Mouse (Mus musculus): ENCODE data around the gene Gfral. TPM values are rescaled to one million over a fixed set of nuclear protein-coding genes. Genes with fewer than 3 reads are reported as not detected.

The Gfral gene
- polyA plus RNA-seq, 1 experiment from 2014 or later, result not detected

DNA sequence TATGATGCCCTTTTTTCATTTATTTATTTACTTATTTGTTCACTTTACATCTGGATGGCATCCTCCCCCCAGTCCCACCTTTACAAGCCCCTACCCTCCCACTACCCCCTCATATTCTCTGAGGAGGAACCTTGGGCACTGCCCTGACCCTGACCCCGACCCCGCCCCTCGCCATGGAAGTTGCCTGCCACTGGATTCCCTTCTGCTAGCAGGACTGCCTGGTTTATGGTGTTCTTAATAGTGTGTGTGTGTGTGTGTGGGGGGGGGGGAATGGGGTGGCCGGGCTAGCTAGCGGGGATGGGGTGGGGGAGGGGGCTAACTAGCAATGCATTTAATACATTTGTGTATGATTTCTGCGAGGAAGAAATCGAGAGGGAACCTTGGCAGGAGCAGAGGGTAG lies 21.4 kb upstream of the Gfral start:
- no peak for ATAC-seq (replicated peaks; ENCODE audit: insufficient number of reproducible peaks, low FRiP score, low TSS enrichment)
- H3K36me3 ChIP-seq (ENCODE audit: control insufficient read depth, insufficient read depth, low read length), result no peaks in the 10 kb centered on the region
- no peaks in the 10 kb centered on the region for H3K9me3 ChIP-seq (replicated peaks; ENCODE audit: control insufficient read depth, low read length)
- H3K27ac ChIP-seq (ENCODE audit: low read depth, low read length), result no peak overlapping the region
- H3K9ac ChIP-seq (ENCODE audit: low read depth, low read length), result no peak overlapping the region
- 59% methylated on average over 7 of the region's 7 CpGs for WGBS (ENCODE audit: insufficient replicate concordance)
- no peak overlapping the region for H3K4me2 ChIP-seq
- no peaks in the 10 kb centered on the region for H3K27me3 ChIP-seq (ENCODE audit: control insufficient read depth, insufficient read depth, low read length)
- no peaks in the 10 kb centered on the region for H3K4me1 ChIP-seq (ENCODE audit: control insufficient read depth, insufficient read depth, low read length)
- no peak overlapping the region for H3K4me3 ChIP-seq (ENCODE audit: low read depth, low read length)

DNA sequence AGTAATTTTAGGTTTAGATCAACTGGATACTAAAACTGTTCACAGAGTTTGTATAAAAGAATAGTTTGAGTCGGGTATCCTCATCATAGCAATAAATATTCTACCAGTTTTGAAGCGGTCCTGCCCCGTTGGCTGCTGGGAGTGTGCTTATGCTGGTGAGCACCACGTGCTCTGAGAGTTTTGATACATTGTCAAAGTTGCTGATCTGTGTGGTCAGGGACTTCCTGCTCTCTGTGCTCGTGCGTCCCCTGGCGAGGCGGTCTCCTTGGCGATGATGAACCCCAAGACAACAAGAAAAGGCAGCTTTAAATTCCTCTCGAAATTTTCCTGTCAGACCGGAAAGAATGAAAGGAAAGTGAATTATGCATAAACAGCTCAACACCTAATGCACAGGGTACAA lies 16.9 kb upstream of the Gfral start:
- no peak overlapping the region for H3K9ac ChIP-seq (ENCODE audit: low read depth, low read length)
- no peak for ATAC-seq (replicated peaks; ENCODE audit: insufficient number of reproducible peaks, low FRiP score, low TSS enrichment)
- no peak overlapping the region for H3K4me2 ChIP-seq

DNA sequence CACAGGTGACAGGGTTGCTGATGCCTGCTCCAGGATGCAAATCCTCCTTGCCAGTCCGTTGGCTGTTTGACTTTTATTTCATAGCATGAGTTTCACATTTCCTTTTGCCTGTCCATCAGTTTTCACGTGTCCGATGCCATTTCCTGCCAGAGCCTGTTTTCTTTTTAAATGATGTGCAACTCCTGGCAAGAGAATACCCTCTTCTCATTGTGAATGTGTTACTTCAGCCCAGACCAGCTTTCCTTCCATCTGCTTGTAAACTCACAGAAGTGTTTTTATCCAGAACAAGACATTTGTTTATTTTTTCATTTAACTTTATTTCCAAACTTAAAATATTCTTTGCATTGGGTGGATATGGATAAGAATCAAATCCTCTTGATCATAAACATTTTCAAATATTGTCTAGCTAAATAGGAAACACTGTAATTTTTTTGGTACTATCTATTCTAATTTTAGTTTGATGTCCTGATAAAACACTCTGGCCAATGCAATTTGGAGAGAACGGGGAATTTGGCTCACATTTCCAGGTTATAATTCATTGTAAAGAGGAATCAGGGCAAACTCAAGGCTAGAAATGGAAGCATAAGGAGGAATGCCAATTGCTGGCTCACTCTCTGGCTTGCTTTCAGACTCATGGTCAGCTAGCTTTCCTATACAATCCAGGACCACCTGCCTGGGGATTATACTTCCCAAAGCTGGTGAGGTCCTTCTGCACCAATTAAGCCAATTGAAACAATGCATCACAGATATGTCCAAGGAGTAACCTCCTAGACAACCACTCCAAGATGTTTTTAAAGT lies 3.9 kb upstream of the Gfral start:
- H3K4me2 ChIP-seq, result no peak overlapping the region
- WGBS (ENCODE audit: insufficient replicate concordance), result 64% methylated on average over 4 of the region's 4 CpGs
- no peaks in the 10 kb centered on the region for H3K27me3 ChIP-seq (ENCODE audit: control insufficient read depth, insufficient read depth, low read length)
- H3K9me3 ChIP-seq (replicated peaks; ENCODE audit: control insufficient read depth, low read length), result no peaks in the 10 kb centered on the region
- no peaks in the 10 kb centered on the region for H3K36me3 ChIP-seq (ENCODE audit: control insufficient read depth, insufficient read depth, low read length)
- no peak overlapping the region for H3K27ac ChIP-seq (ENCODE audit: low read depth, low read length)
- no peak for ATAC-seq (replicated peaks; ENCODE audit: insufficient number of reproducible peaks, low FRiP score, low TSS enrichment)
- no peak overlapping the region for H3K9ac ChIP-seq (ENCODE audit: low read depth, low read length)
- H3K4me1 ChIP-seq (ENCODE audit: control insufficient read depth, insufficient read depth, low read length), result no peaks in the 10 kb centered on the region
- H3K4me3 ChIP-seq (ENCODE audit: low read depth, low read length), result no peak overlapping the region

More for the DNA sequence above, 16.9 kb upstream of the Gfral start:
- Histone ChIP-seq H3K4me1 (ENCODE audit: control insufficient read depth, insufficient read depth, low read length) (peaks cover 3% of the 10 kb centered on the region; the same call in 1 of the 2 replicates), H3K27me3 (ENCODE audit: control insufficient read depth, insufficient read depth, low read length) (no peaks in the 10 kb centered on the region), H3K9me3 (replicated peaks; ENCODE audit: control insufficient read depth, low read length) (no peaks in the 10 kb centered on the region), H3K27ac (ENCODE audit: low read depth, low read length) (no peak overlapping the region), H3K36me3 (ENCODE audit: control insufficient read depth, insufficient read depth, low read length) (no peaks in the 10 kb centered on the region), H3K4me3 (ENCODE audit: low read depth, low read length) (no peak overlapping the region)
- 60% methylated on average over 11 of the region's 11 CpGs for WGBS (ENCODE audit: insufficient replicate concordance)

DNA sequence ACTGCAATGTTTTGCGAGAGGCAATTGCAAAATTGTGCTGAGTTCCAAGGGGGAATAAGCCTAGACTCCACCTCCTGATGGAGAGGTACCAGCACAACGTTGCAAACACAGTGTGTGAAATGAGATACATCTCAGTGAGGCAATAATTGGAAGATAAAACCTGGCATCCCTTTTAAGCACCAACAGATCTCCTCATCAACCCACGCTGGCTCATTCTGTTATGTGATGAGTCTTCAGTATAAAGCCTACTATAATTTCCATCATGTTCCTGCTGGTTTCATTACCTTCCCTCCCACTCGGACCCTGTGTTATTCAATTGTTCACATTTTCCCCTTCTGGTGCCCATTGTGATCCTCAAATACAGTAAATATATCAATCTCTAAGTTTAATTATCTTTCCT lies 1.2 kb upstream of the Gfral start:
- Histone ChIP-seq H3K9ac (ENCODE audit: low read depth, low read length) (no peak overlapping the region), H3K27ac (ENCODE audit: low read depth, low read length) (no peak overlapping the region), H3K4me3 (ENCODE audit: low read depth, low read length) (no peak overlapping the region), H3K9me3 (replicated peaks; ENCODE audit: control insufficient read depth, low read length) (no peaks in the 10 kb centered on the region), H3K27me3 (ENCODE audit: control insufficient read depth, insufficient read depth, low read length) (no peaks in the 10 kb centered on the region), H3K4me2 (no peak overlapping the region), H3K4me1 (ENCODE audit: control insufficient read depth, insufficient read depth, low read length) (no peaks in the 10 kb centered on the region), H3K36me3 (ENCODE audit: control insufficient read depth, insufficient read depth, low read length) (no peaks in the 10 kb centered on the region)
- ATAC-seq (replicated peaks; ENCODE audit: insufficient number of reproducible peaks, low FRiP score, low TSS enrichment), result no peak
- 66% methylated on average over 4 of the region's 4 CpGs for WGBS (ENCODE audit: insufficient replicate concordance)

DNA sequence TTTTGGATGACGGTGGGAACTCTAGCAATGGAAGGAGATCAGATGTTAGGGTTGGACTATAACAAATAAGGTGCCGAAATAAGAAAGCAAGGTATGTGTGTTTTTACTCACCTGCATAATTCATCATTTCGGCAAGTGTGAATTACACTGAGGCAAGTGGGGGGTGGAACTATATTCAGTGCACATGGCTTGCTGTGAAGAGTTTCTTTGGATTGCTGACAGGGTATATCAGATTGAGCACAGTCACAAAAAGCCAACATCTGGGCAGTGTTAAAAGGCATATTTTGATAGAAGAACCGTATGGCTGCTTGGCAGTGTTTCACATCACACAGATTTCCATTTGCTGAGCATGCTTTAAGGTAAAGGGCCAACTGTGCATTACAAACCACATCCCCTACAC lies 16.5 kb downstream of the Gfral start:
- Histone ChIP-seq H3K4me1 (ENCODE audit: control insufficient read depth, insufficient read depth, low read length) (no peaks in the 10 kb centered on the region), H3K27me3 (ENCODE audit: control insufficient read depth, insufficient read depth, low read length) (no peaks in the 10 kb centered on the region), H3K9me3 (replicated peaks; ENCODE audit: control insufficient read depth, low read length) (no peaks in the 10 kb centered on the region), H3K4me2 (no peak overlapping the region), H3K4me3 (ENCODE audit: low read depth, low read length) (no peak overlapping the region), H3K36me3 (ENCODE audit: control insufficient read depth, insufficient read depth, low read length) (no peaks in the 10 kb centered on the region), H3K9ac (ENCODE audit: low read depth, low read length) (no peak overlapping the region), H3K27ac (ENCODE audit: low read depth, low read length) (no peak overlapping the region)
- 71% methylated on average over 4 of the region's 4 CpGs for WGBS (ENCODE audit: insufficient replicate concordance)
- no peak for ATAC-seq (replicated peaks; ENCODE audit: insufficient number of reproducible peaks, low FRiP score, low TSS enrichment)

DNA sequence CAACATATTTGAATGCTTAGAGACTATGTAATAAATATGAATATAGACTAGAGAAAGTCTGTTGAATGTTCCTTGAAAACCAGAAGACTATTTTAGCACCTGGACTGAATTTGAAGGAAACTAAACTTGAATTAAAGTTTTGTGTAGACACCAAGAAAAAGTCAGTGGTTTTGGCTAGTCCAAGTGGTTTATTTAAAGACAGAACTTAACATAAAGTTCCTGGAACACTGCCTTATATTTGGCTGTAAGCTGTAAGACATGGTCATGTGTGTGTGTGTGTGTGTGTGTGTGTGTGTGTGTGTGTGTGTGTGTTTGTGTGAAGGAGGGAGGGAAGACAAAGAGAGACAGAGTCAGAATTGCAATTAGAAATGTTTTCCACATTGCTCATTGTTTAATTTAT lies 34.2 kb downstream of the Gfral start:
- ATAC-seq (replicated peaks; ENCODE audit: insufficient number of reproducible peaks, low FRiP score, low TSS enrichment), result no peak
- H3K4me2 ChIP-seq, result no peak overlapping the region
- no peak overlapping the region for H3K27ac ChIP-seq (ENCODE audit: low read depth, low read length)
- no peaks in the 10 kb centered on the region for H3K27me3 ChIP-seq (ENCODE audit: control insufficient read depth, insufficient read depth, low read length)
- no peak overlapping the region for H3K4me3 ChIP-seq (ENCODE audit: low read depth, low read length)
- no peaks in the 10 kb centered on the region for H3K9me3 ChIP-seq (replicated peaks; ENCODE audit: control insufficient read depth, low read length)
- no peaks in the 10 kb centered on the region for H3K36me3 ChIP-seq (ENCODE audit: control insufficient read depth, insufficient read depth, low read length)
- no peak overlapping the region for H3K9ac ChIP-seq (ENCODE audit: low read depth, low read length)
- H3K4me1 ChIP-seq (ENCODE audit: control insufficient read depth, insufficient read depth, low read length), result no peaks in the 10 kb centered on the region

DNA sequence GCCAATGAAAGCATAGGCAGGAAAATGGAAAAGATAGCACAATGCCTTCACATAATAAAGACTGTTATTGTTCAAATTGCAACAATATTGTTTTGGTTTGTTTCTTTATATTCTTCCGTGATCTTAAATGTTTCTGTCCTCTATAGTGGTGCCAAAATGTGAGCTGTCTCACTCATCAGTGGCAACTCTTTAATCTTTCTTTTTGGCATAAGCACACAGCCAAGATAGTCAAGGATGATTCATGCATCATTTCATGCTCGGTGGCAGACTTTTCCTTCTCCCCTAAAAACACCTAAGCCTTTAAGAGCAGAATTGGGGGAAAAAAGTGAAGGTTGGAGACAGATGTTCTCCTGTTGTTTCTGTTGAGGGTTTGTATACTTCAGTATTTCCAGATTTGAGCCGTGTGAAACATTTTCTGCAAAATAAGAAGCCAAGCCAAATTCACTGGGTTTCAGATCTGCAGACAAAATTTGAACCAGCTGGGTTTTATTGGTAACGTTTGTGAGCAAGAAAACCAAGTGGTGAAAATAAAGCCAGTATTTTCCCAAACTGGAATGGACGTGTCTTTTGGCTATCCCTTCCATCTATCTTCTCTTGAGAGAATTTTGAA lies 40.7 kb downstream of the Gfral start:
- H3K4me3 ChIP-seq (ENCODE audit: low read depth, low read length), result no peak overlapping the region
- no peak overlapping the region for H3K4me2 ChIP-seq
- no peaks in the 10 kb centered on the region for H3K36me3 ChIP-seq (ENCODE audit: control insufficient read depth, insufficient read depth, low read length)
- H3K27ac ChIP-seq (ENCODE audit: low read depth, low read length), result no peak overlapping the region
- H3K9me3 ChIP-seq (replicated peaks; ENCODE audit: control insufficient read depth, low read length), result no peaks in the 10 kb centered on the region
- WGBS (ENCODE audit: insufficient replicate concordance), result 68% methylated on average over 5 of the region's 5 CpGs
- no peaks in the 10 kb centered on the region for H3K27me3 ChIP-seq (ENCODE audit: control insufficient read depth, insufficient read depth, low read length)
- H3K9ac ChIP-seq (ENCODE audit: low read depth, low read length), result no peak overlapping the region
- ATAC-seq (replicated peaks; ENCODE audit: insufficient number of reproducible peaks, low FRiP score, low TSS enrichment), result no peak
- no peaks in the 10 kb centered on the region for H3K4me1 ChIP-seq (ENCODE audit: control insufficient read depth, insufficient read depth, low read length)

DNA sequence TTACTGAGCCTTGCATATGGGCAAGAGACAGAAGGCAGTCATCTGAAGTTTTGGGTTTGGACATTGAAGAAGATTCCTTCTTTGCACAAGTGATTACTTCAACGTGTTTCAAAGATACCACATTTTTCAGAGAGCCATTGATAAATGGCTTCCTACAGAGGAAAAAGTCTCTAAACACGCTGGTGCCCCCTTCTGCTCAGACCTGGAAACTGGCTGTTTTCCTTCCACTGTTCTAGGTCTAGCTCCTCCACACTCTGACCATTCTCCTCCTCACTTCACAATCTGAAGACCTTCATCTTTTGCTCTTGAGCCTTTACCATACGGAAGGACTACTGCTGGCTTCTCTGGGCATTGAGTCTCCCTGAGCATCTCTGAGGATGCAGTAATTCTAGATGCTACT lies 45.1 kb downstream of the Gfral start:
- no peaks in the 10 kb centered on the region for H3K27me3 ChIP-seq (ENCODE audit: control insufficient read depth, insufficient read depth, low read length)
- H3K36me3 ChIP-seq (ENCODE audit: control insufficient read depth, insufficient read depth, low read length), result no peaks in the 10 kb centered on the region
- H3K9ac ChIP-seq (ENCODE audit: low read depth, low read length), result no peak overlapping the region
- H3K27ac ChIP-seq (ENCODE audit: low read depth, low read length), result no peak overlapping the region
- whole genome bisulfite sequencing (ENCODE audit: insufficient replicate concordance), result 44% methylated on average over 3 of the region's 3 CpGs
- H3K4me1 ChIP-seq (ENCODE audit: control insufficient read depth, insufficient read depth, low read length), result no peaks in the 10 kb centered on the region
- no peak overlapping the region for H3K4me2 ChIP-seq
- ATAC-seq (replicated peaks; ENCODE audit: insufficient number of reproducible peaks, low FRiP score, low TSS enrichment), result no peak
- no peak overlapping the region for H3K4me3 ChIP-seq (ENCODE audit: low read depth, low read length)
- H3K9me3 ChIP-seq (replicated peaks; ENCODE audit: control insufficient read depth, low read length), result no peaks in the 10 kb centered on the region

DNA sequence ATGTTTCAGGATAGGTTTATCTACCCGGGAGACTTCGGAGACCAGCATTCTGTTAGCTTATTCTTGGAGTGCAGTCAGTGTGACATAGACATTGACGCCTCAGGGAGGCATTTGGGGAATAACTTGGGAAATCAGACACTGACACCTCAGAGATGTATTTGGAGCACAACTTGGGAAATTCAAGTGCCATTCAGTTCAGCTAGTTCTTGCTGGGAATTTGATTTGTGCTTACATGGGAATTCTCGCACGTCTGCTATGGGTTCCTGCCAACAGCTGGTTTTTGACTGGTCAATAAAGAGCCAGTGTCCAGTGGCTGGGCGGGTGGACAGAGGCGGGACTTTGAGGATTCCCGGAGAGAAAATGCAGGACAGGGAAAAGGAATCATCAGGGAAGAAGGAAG lies 51.0 kb downstream of the Gfral start:
- no peak overlapping the region for H3K27ac ChIP-seq (ENCODE audit: low read depth, low read length)
- H3K4me3 ChIP-seq (ENCODE audit: low read depth, low read length), result no peak overlapping the region
- WGBS (ENCODE audit: insufficient replicate concordance), result 60% methylated on average over 8 of the region's 8 CpGs
- H3K27me3 ChIP-seq (ENCODE audit: control insufficient read depth, insufficient read depth, low read length), result no peaks in the 10 kb centered on the region
- no peaks in the 10 kb centered on the region for H3K36me3 ChIP-seq (ENCODE audit: control insufficient read depth, insufficient read depth, low read length)
- ATAC-seq (replicated peaks; ENCODE audit: insufficient number of reproducible peaks, low FRiP score, low TSS enrichment), result no peak
- no peaks in the 10 kb centered on the region for H3K9me3 ChIP-seq (replicated peaks; ENCODE audit: control insufficient read depth, low read length)
- no peaks in the 10 kb centered on the region for H3K4me1 ChIP-seq (ENCODE audit: control insufficient read depth, insufficient read depth, low read length)
- no peak overlapping the region for H3K4me2 ChIP-seq
- H3K9ac ChIP-seq (ENCODE audit: low read depth, low read length), result no peak overlapping the region

Measured in heart, embryonic 11.5 days (tissue).